ENCODE assay signal across 9 mouse cellular contexts in genomic region chr7:67487889-67488411, GRCm38 (mm10).
DNase-seq lines count a peak whose midpoint lies in the region; ATAC-seq and TF ChIP-seq lines count a peak whose summit lies in the region.
"Had no signal": no experiment of that assay in that cellular context is flagged by ENCODE, and none has a peak within 500 bp of the region (broad histone marks: within the 10 kb centered on the region; RNA-seq: fewer than 3 reads in every experiment).

No protein-coding gene starts in this region.

- H3K9me3 ChIP-seq in forebrain, postnatal 0 days (ENCODE audit: low read length) = no peaks in the 10 kb centered on the region
- H3K9me3 ChIP-seq in forebrain, embryonic 13.5 days (replicated peaks) = no peaks in the 10 kb centered on the region
- H3K9me3 ChIP-seq in lung, postnatal 0 days (ENCODE audit: low read length) = no peaks in the 10 kb centered on the region
- H3K9me3 ChIP-seq: liver, embryonic 15.5 days had no signal

- H3K4me1 ChIP-seq in forebrain, postnatal 0 days (ENCODE audit: insufficient read depth) = 0 out of 2 replicates have a peak, but pooled peaks cover 6% of the 10 kb centered on the region
- no peaks in the 10 kb centered on the region for H3K4me1 ChIP-seq in forebrain, embryonic 13.5 days
- no peaks in the 10 kb centered on the region for H3K4me1 ChIP-seq in lung, postnatal 0 days (ENCODE audit: insufficient read depth, low read depth, low read length)
- H3K4me1 ChIP-seq: liver, embryonic 15.5 days had no signal

- ATAC-seq in forebrain, postnatal 0 days = peak; percentile 36
- no peak for ATAC-seq in forebrain, embryonic 13.5 days
- ATAC-seq in lung, postnatal 0 days = no peak

- no peak overlapping the region for H3K4me2 ChIP-seq in forebrain, postnatal 0 days (ENCODE audit: low read depth)
- H3K4me2 ChIP-seq in forebrain, embryonic 13.5 days = no peak overlapping the region
- no peak overlapping the region for H3K4me2 ChIP-seq in lung, postnatal 0 days (replicated peaks; ENCODE audit: low read depth, low read length)
- H3K4me2 ChIP-seq: liver, embryonic 15.5 days had no signal

- no peak overlapping the region for H3K27ac ChIP-seq in forebrain, postnatal 0 days (ENCODE audit: low read depth, low read length)
- no peak overlapping the region for H3K27ac ChIP-seq in forebrain, embryonic 13.5 days
- H3K27ac ChIP-seq in lung, postnatal 0 days (ENCODE audit: low read length) = no peak overlapping the region
- H3K27ac ChIP-seq: liver, embryonic 15.5 days had no signal

- H3K9ac ChIP-seq in forebrain, postnatal 0 days = no peak overlapping the region
- H3K9ac ChIP-seq in forebrain, embryonic 13.5 days = no peak overlapping the region
- no peak overlapping the region for H3K9ac ChIP-seq in lung, postnatal 0 days (replicated peaks; ENCODE audit: low read depth)
- H3K9ac ChIP-seq: liver, embryonic 15.5 days had no signal

- DNase-seq in forebrain, postnatal 0 days = peak; percentile 70
- DNase-seq in right cerebral cortex, adult 2 months (ENCODE audit: low spot score in 2 of 2) = peak; percentile 28 to 30
- no peak for DNase-seq in right cerebral cortex, adult 18-20 months
- peak; percentile 81 for DNase-seq in gastrocnemius, postnatal 25 days
- peak; percentile 45 to 57 for DNase-seq in layer of hippocampus, adult 8-10 months (ENCODE audit: low spot score in 2 of 2)
- no peak for DNase-seq in thymus, postnatal 25 days
- DNase-seq in lung, postnatal 0 days (ENCODE audit: low spot score) = no peak

- no peak overlapping the region for H3K4me3 ChIP-seq in forebrain, postnatal 0 days (ENCODE audit: low read depth, low read length)
- H3K4me3 ChIP-seq in forebrain, embryonic 13.5 days = no peak overlapping the region
- H3K4me3 ChIP-seq in lung, postnatal 0 days (ENCODE audit: low read depth, low read length) = no peak overlapping the region
- H3K4me3 ChIP-seq: liver, embryonic 15.5 days had no signal

- H3K27me3 ChIP-seq in forebrain, postnatal 0 days (ENCODE audit: insufficient read depth, low read length) = no peaks in the 10 kb centered on the region
- H3K27me3 ChIP-seq in forebrain, embryonic 13.5 days = no peaks in the 10 kb centered on the region
- H3K27me3 ChIP-seq in lung, postnatal 0 days (replicated peaks; ENCODE audit: insufficient read depth, low read length) = no peaks in the 10 kb centered on the region
- H3K27me3 ChIP-seq: liver, embryonic 15.5 days had no signal

- H3K36me3 ChIP-seq in forebrain, postnatal 0 days (ENCODE audit: insufficient read depth) = no peaks in the 10 kb centered on the region
- no peaks in the 10 kb centered on the region for H3K36me3 ChIP-seq in forebrain, embryonic 13.5 days (ENCODE audit: poor library complexity, severe bottlenecking)
- no peaks in the 10 kb centered on the region for H3K36me3 ChIP-seq in lung, postnatal 0 days (ENCODE audit: insufficient read depth, low read length)
- H3K36me3 ChIP-seq: liver, embryonic 15.5 days had no signal

- TF ChIP-seq CTCF in forebrain, postnatal 0 days (IDR thresholded peaks at IDR 0.05; ENCODE audit: low read depth) = no peak
- TF ChIP-seq CTCF in lung, postnatal 0 days (IDR thresholded peaks at IDR 0.05) = no peak

- WGBS in forebrain, postnatal 0 days = 66% methylated on average over 10 of the region's 10 CpGs
- WGBS in forebrain, embryonic 13.5 days = 82% methylated on average over 10 of the region's 10 CpGs
- 74% methylated on average over 10 of the region's 10 CpGs for WGBS in lung, postnatal 0 days

- TF ChIP-seq EP300 in lung, postnatal 0 days (IDR thresholded peaks at IDR 0.05) = no peak

Comparison
In these comparisons a context has a peak if more than half of its experiments do, and no peak if none do; other contexts are left out.
1. DNase-seq: peak in forebrain, postnatal 0 days (single experiment), right cerebral cortex, adult 2 months (2 of 2), gastrocnemius, postnatal 25 days (single experiment) and layer of hippocampus, adult 8-10 months (2 of 2); none in right cerebral cortex, adult 18-20 months (single experiment), thymus, postnatal 25 days (single experiment) and lung, postnatal 0 days (single experiment).